ENCODE assay signal across 7 mouse cellular contexts in genomic region chr9:4082668-4083067, GRCm38 (mm10).
DNase-seq lines count a peak whose midpoint lies in the region; TF ChIP-seq lines count a peak whose summit lies in the region.
"Not testable (repeated sequence)": the region's sequence is repeated elsewhere in the genome, so short reads cannot be mapped to it uniquely, and the experiment has no call there.

No protein-coding gene starts in this region.

- peaks cover 6 to 19% of the 10 kb centered on the region in 2 experiments; a peak in 3 of 4 replicates for H3K4me1 ChIP-seq in CH12.LX (ENCODE audit: control insufficient read depth in 1 of 2, insufficient read depth in 2 of 2)
- not testable (repeated sequence) for H3K4me1 ChIP-seq in ES-Bruce4 (ENCODE audit: control insufficient read depth, insufficient read depth, low read length); ES-E14 (ENCODE audit: control insufficient read depth in 2 of 2, insufficient read depth in 2 of 2, low read length in 2 of 2, poor library complexity in 1 of 2)

- H3K9me3 ChIP-seq in CH12.LX (replicated peaks; ENCODE audit: low read length); ES-E14 (ENCODE audit: control insufficient read depth, insufficient read depth, low read depth, low read length): not testable (repeated sequence)
- peaks cover 20% of the 10 kb centered on the region for H3K9me3 ChIP-seq in ES-Bruce4 (replicated peaks; ENCODE audit: control insufficient read depth, insufficient read depth, low read length, poor library complexity, severe bottlenecking)

- dilution Hi-C loops in CH12.LX (cut with MboI; ENCODE audit: extremely low pct_ligation_motif_present, extremely low pct_unique_long_range_greater_than_20kb, low sequenced_read_pairs) = not testable (repeated sequence)

- not testable (repeated sequence) for H3K79me2 ChIP-seq in CH12.LX (replicated peaks; ENCODE audit: control insufficient read depth, extremely low read depth, insufficient read depth, poor library complexity, severe bottlenecking)

- not testable (repeated sequence) for TF ChIP-seq EP300 in CH12.LX (IDR thresholded peaks at IDR 0.05; ENCODE audit: low read length)
- 0 out of 2 replicates have a peak, but pooled peaks have one; percentile 37 for TF ChIP-seq EP300 in ES-Bruce4 (IDR thresholded peaks at IDR 0.05; ENCODE audit: insufficient read depth, low read depth, low read length)

- not testable (repeated sequence) for TF ChIP-seq CTCF in CH12.LX (conservative IDR thresholded peaks at IDR 0.05 in 1 of 2, IDR thresholded peaks at IDR 0.05 in 1 of 2; ENCODE audit: low read depth in 2 of 2, low read length in 2 of 2); ES-Bruce4 (IDR thresholded peaks at IDR 0.05; ENCODE audit: low read depth, low read length)

- peak overlapping the region; percentile 40 for H3K4me2 ChIP-seq in CH12.LX (ENCODE audit: insufficient read depth, low read depth, poor library complexity, severe bottlenecking)

- not testable (repeated sequence) for H3K27ac ChIP-seq in CH12.LX (ENCODE audit: insufficient read depth, low read depth); ES-Bruce4 (ENCODE audit: insufficient read depth, low read length); ES-E14 (ENCODE audit: insufficient read depth, low read depth, low read length, poor library complexity, severe bottlenecking)

- not testable (repeated sequence) for H3K4me3 ChIP-seq in CH12.LX (replicated peaks in 1 of 3; ENCODE audit: low read depth in 2 of 3, low read length in 2 of 3, poor library complexity in 1 of 3); ES-Bruce4 (ENCODE audit: low read depth, low read length); ES-E14 (ENCODE audit: insufficient read depth in 1 of 2, low read depth in 1 of 2, low read length in 2 of 2, poor library complexity in 1 of 2, severe bottlenecking in 1 of 2)

- H3K9ac ChIP-seq in CH12.LX (ENCODE audit: insufficient read depth, low read depth); ES-Bruce4 (ENCODE audit: low read depth, poor library complexity, severe bottlenecking); ES-E14 (ENCODE audit: insufficient read depth, low read depth, low read length, poor library complexity, severe bottlenecking): not testable (repeated sequence)

- not testable (repeated sequence) for TF ChIP-seq RAD21 in CH12.LX (IDR thresholded peaks at IDR 0.05; ENCODE audit: low read depth, low read length)

- H3K27me3 ChIP-seq in CH12.LX (replicated peaks); ES-Bruce4 (ENCODE audit: control insufficient read depth, insufficient read depth, low read length, poor library complexity, severe bottlenecking): not testable (repeated sequence)

- H3K36me3 ChIP-seq in CH12.LX (replicated peaks in 1 of 2; ENCODE audit: control insufficient read depth in 1 of 2, insufficient read depth in 1 of 2, low read length in 1 of 2); ES-Bruce4 (ENCODE audit: control insufficient read depth, insufficient read depth, low read length, poor library complexity, severe bottlenecking); ES-E14 (ENCODE audit: control insufficient read depth, insufficient read depth, low read length, poor library complexity, severe bottlenecking): not testable (repeated sequence)

- DNase-seq in A20 (ENCODE audit: low read depth, low spot score) (peak; percentile 18), CH12.LX (ENCODE audit: extremely low read depth) (peak; percentile 54), ES-CJ7 (ENCODE audit: low read depth, low spot score) (peak; percentile 60), R1 (ENCODE audit: low read depth, low spot score) (peak; percentile 65), ZHBTc4 (ENCODE audit: low read depth, low spot score) (peak; percentile 30)
- not testable (repeated sequence) for DNase-seq in ES-E14 (ENCODE audit: low read depth, low spot score)

- not testable (repeated sequence) for TF ChIP-seq POLR2A in CH12.LX (IDR thresholded peaks at IDR 0.05; ENCODE audit: low read depth, low read length); ES-Bruce4 (IDR thresholded peaks at IDR 0.05; ENCODE audit: insufficient read depth, low read length)

- in situ Hi-C loops in CH12.LX (cut with MboI; ENCODE audit: low pct_ligation_motif_present, low pct_unique_long_range_greater_than_20kb, low sequenced_read_pairs); ES-E14 (cut with MboI; ENCODE audit: low sequenced_read_pairs in 2 of 2, unreplicated experiment in 2 of 2): not testable (repeated sequence)

TF ChIP-seq in CH12.LX, 34 proteins besides CTCF, POLR2A, EP300 and RAD21:
- TF ChIP-seq ZNF384 (IDR thresholded peaks at IDR 0.05; ENCODE audit: low read depth, low read length) (peak; percentile 83), MEF2A (IDR thresholded peaks at IDR 0.05; ENCODE audit: borderline replicate concordance, low read depth, low read length) (peak; percentile 25; the same call in 1 of the 2 replicates)

TF ChIP-seq in ES-E14, 5 proteins besides CTCF, POLR2A, EP300 and RAD21:
- TF ChIP-seq ZNF384 (IDR thresholded peaks at IDR 0.05; ENCODE audit: low read depth, low read length) = peak; percentile 84
